Mouse (Mus musculus) cerebellum, adult 8-10 months (tissue): ENCODE data around the gene Erbb3.

Source experiments
- DNase-seq: peaks from one replicate; pipeline ENCODE4 v3.0.0; 2022

Erbb3 gene

GRCm38 (mm10) chr10:128524732-128525662, 64.5 kb downstream of the Erbb3 start:
- peak; percentile 51 for DNase-seq

- DNase-seq: no peak
These were observed 65.2 kb downstream of the Erbb3 start for GRCm38 (mm10) chr10:128524111-128524731.

- DNase-seq: no peak
These were observed 67.1 kb downstream of the Erbb3 start for GRCm38 (mm10) chr10:128522351-128522750.

- no peak for DNase-seq
These were observed 68.9 kb downstream of the Erbb3 start for GRCm38 (mm10) chr10:128520591-128520990.

- DNase-seq: peak; percentile 56
These were observed 70.6 kb downstream of the Erbb3 start for GRCm38 (mm10) chr10:128518833-128519232.
